Mouse (Mus musculus) mouse trophoblast stem cell (cell line): ENCODE results near the gene Tmem14c.
"Not testable (repeated sequence)": the region's sequence is repeated elsewhere in the genome, so short reads cannot be mapped to it uniquely, and the experiment has no call there.

Experiments
- in situ Hi-C, 2 experiments: fragments of 300-500 bp; cut with MseI, MboI; formaldehyde crosslinking; loops; 2 replicates in 1 of 2; 3 replicates in 1 of 2; pipeline ENCODE4 v1.15.1; 2025

Tmem14c gene

GRCm38 (mm10) chr13:41015829-41016634 lies at the start of gene Tmem14c:
Tmem14c (plus strand) TSS chr13:41016292.
- in situ Hi-C loops, result no loop called here

- in situ Hi-C loops, result no loop called here
Observed at GRCm38 (mm10) chr13:40967609-40968008, 48.5 kb upstream of the Tmem14c start.

- in situ Hi-C loops, result no loop called here
Observed at GRCm38 (mm10) chr13:40968564-40968963, 47.5 kb upstream of the Tmem14c start.

GRCm38 (mm10) chr13:40969761-40970390 lies 46.2 kb upstream of the Tmem14c start:
- in situ Hi-C loops, result loop anchor here (10.0 kb wide), 1 partner anchor 125 kb away; no protein-coding TSS in a partner anchor

- in situ Hi-C loops, result loop anchor here (10.0 kb wide), 1 partner anchor 126 kb away; no protein-coding TSS in a partner anchor
Observed at GRCm38 (mm10) chr13:40971261-40971660, 44.8 kb upstream of the Tmem14c start.

GRCm38 (mm10) chr13:40971831-40972230 lies 44.3 kb upstream of the Tmem14c start:
- in situ Hi-C loops, result loop anchor here (10.0 kb wide), 1 partner anchor 127 kb away; no protein-coding TSS in a partner anchor

- in situ Hi-C loops, result loop anchor here (10.0 kb wide), 1 partner anchor 128 kb away; no protein-coding TSS in a partner anchor
Observed at GRCm38 (mm10) chr13:40972976-40973375, 43.1 kb upstream of the Tmem14c start.

- in situ Hi-C loops, result loop anchor here (10.0 kb wide), 1 partner anchor 133 kb away; no protein-coding TSS in a partner anchor
Observed at GRCm38 (mm10) chr13:40977609-40978008, 38.5 kb upstream of the Tmem14c start.

- in situ Hi-C loops, result loop anchor here (10.0 kb wide), 1 partner anchor 134 kb away; no protein-coding TSS in a partner anchor
Observed at GRCm38 (mm10) chr13:40978652-40979051, 37.4 kb upstream of the Tmem14c start.

- in situ Hi-C loops, result loop anchor here (10.0 kb wide), 1 partner anchor 135 kb away; no protein-coding TSS in a partner anchor
Observed at GRCm38 (mm10) chr13:40979321-40979720, 36.8 kb upstream of the Tmem14c start.

- in situ Hi-C loops, result no loop called here
Observed at GRCm38 (mm10) chr13:40982759-40983158, 33.3 kb upstream of the Tmem14c start.

- in situ Hi-C loops, result no loop called here
Observed at GRCm38 (mm10) chr13:40986081-40986480, 30.0 kb upstream of the Tmem14c start.

GRCm38 (mm10) chr13:40987608-40988303 lies 28.3 kb upstream of the Tmem14c start:
- in situ Hi-C loops, result not testable (repeated sequence)

GRCm38 (mm10) chr13:40988418-40988817 lies 27.7 kb upstream of the Tmem14c start:
- in situ Hi-C loops, result no loop called here

GRCm38 (mm10) chr13:40994487-40995263 lies 21.4 kb upstream of the Tmem14c start:
- in situ Hi-C loops, result no loop called here

- in situ Hi-C loops, result not testable (repeated sequence)
Observed at GRCm38 (mm10) chr13:40998537-40998936, 17.6 kb upstream of the Tmem14c start.

GRCm38 (mm10) chr13:41000140-41000925 lies 15.8 kb upstream of the Tmem14c start:
- in situ Hi-C loops, result no loop called here

- in situ Hi-C loops, result no loop called here
Observed at GRCm38 (mm10) chr13:41000926-41001639, 15.0 kb upstream of the Tmem14c start, which contains the start of gene Pak1ip1. Pak1ip1 (plus strand) TSS chr13:41001023.

- in situ Hi-C loops, result no loop called here
Observed at GRCm38 (mm10) chr13:41002001-41002400, 14.1 kb upstream of the Tmem14c start.
